Comparison of ENCODE assay signal across 29 mouse cellular contexts in genomic region chr10:74415949-74416348, GRCm38 (mm10).
DNase-seq lines count a peak whose midpoint lies in the region; ATAC-seq and TF ChIP-seq lines count a peak whose summit lies in the region.
"Had no signal": no experiment of that assay in that cellular context is flagged by ENCODE, and none has a peak within 500 bp of the region (broad histone marks: within the 10 kb centered on the region; RNA-seq: fewer than 3 reads in every experiment).

No protein-coding gene starts in this region.

- H3K4me2 ChIP-seq in neural tube, embryonic 13.5 days = peak overlapping the region; percentile 33
- H3K4me2 ChIP-seq: embryonic facial prominence, embryonic 12.5 days; embryonic facial prominence, embryonic 15.5 days; forebrain, embryonic 12.5 days; forebrain, embryonic 15.5 days; heart, embryonic 13.5 days; hindbrain, embryonic 14.5 days had no signal

- H3K36me3 ChIP-seq in neural tube, embryonic 13.5 days = no peaks in the 10 kb centered on the region
- H3K36me3 ChIP-seq in midbrain, embryonic 10.5 days = no peaks in the 10 kb centered on the region
- H3K36me3 ChIP-seq: embryonic facial prominence, embryonic 12.5 days; embryonic facial prominence, embryonic 15.5 days; forebrain, embryonic 12.5 days; forebrain, embryonic 15.5 days; G1E; heart, embryonic 10.5 days; heart, embryonic 13.5 days had no signal

- peak overlapping the region; percentile 36; the same call in 1 of the 2 replicates for H3K27ac ChIP-seq in left cerebral cortex, adult 2 months
- H3K27ac ChIP-seq in neural tube, embryonic 13.5 days (replicated peaks) = peak overlapping the region; percentile 61
- H3K27ac ChIP-seq in midbrain, embryonic 10.5 days (replicated peaks) = no peak overlapping the region
- H3K27ac ChIP-seq: embryonic facial prominence, embryonic 12.5 days; embryonic facial prominence, embryonic 15.5 days; forebrain, embryonic 12.5 days; forebrain, embryonic 15.5 days; heart, adult 2 months; heart, embryonic 10.5 days; heart, embryonic 13.5 days; hindbrain, embryonic 14.5 days had no signal

- H3K27me3 ChIP-seq in neural tube, embryonic 13.5 days = no peaks in the 10 kb centered on the region
- H3K27me3 ChIP-seq in midbrain, embryonic 10.5 days (ENCODE audit: low read depth, poor library complexity, severe bottlenecking) = no peaks in the 10 kb centered on the region
- H3K27me3 ChIP-seq: CH12.LX; embryonic facial prominence, embryonic 12.5 days; embryonic facial prominence, embryonic 15.5 days; forebrain, embryonic 12.5 days; forebrain, embryonic 15.5 days; heart, embryonic 13.5 days; Patski had no signal

- no peak for TF ChIP-seq CTCF in left cerebral cortex, adult 2 months (IDR thresholded peaks at IDR 0.05)

- H3K9me3 ChIP-seq in neural tube, embryonic 13.5 days = no peaks in the 10 kb centered on the region
- no peaks in the 10 kb centered on the region for H3K9me3 ChIP-seq in midbrain, embryonic 10.5 days (replicated peaks)
- H3K9me3 ChIP-seq: embryonic facial prominence, embryonic 12.5 days; embryonic facial prominence, embryonic 15.5 days; forebrain, embryonic 12.5 days; forebrain, embryonic 15.5 days; heart, embryonic 10.5 days; heart, embryonic 13.5 days had no signal

- peak overlapping the region; percentile 9; the same call in 1 of the 2 replicates for H3K9ac ChIP-seq in neural tube, embryonic 13.5 days
- H3K9ac ChIP-seq: embryonic facial prominence, embryonic 12.5 days; embryonic facial prominence, embryonic 15.5 days; forebrain, embryonic 12.5 days; forebrain, embryonic 15.5 days; heart, embryonic 13.5 days; hindbrain, embryonic 14.5 days had no signal

- 41% methylated on average over 10 of the region's 10 CpGs for WGBS in neural tube, embryonic 13.5 days
- 90% methylated on average over 10 of the region's 10 CpGs for WGBS in midbrain, embryonic 10.5 days

- peak; percentile 46 for DNase-seq in heart, adult 11 months
- no peak for DNase-seq in heart, postnatal 36 days
- no peak for DNase-seq in left cerebral cortex, adult 2 months (ENCODE audit: extremely low spot score in 1 of 2, low spot score in 2 of 2)
- no peak for DNase-seq in left cerebral cortex, adult 9 months (ENCODE audit: low spot score in 2 of 2)
- DNase-seq in midbrain, embryonic 10.5 days (ENCODE audit: low spot score) = no peak
- DNase-seq in cerebellum, postnatal 25 days = no peak
- DNase-seq: adrenal gland, postnatal 10 days; adrenal gland, postnatal 36 days; B cell, adult 2 months; cerebellum, adult 11 months; cerebellum, adult 2 months; cerebellum, adult 9-11 months; cerebellum, postnatal 36 days; gastrocnemius, postnatal 25 days; heart, adult 2 months; heart, postnatal 14 days had no signal

- intact Hi-C loops in heart, postnatal 36 days (cut with DNase I) = no loop called here
- intact Hi-C loops in left cerebral cortex, adult 2 months (cut with DNase I) = no loop called here

- H3K4me1 ChIP-seq in neural tube, embryonic 13.5 days (replicated peaks) = no peaks in the 10 kb centered on the region; the same call in 1 of the 2 replicates
- no peaks in the 10 kb centered on the region for H3K4me1 ChIP-seq in midbrain, embryonic 10.5 days
- H3K4me1 ChIP-seq: embryonic facial prominence, embryonic 15.5 days; forebrain, embryonic 12.5 days; forebrain, embryonic 15.5 days; heart, embryonic 10.5 days; heart, embryonic 13.5 days had no signal

- peak; percentile 81 for ATAC-seq in neural tube, embryonic 13.5 days (ENCODE audit: low read depth)
- ATAC-seq: forebrain, embryonic 15.5 days; intestine, embryonic 16.5 days; Patski had no signal

- H3K4me3 ChIP-seq in left cerebral cortex, adult 2 months = no peak overlapping the region
- H3K4me3 ChIP-seq in neural tube, embryonic 13.5 days = no peak overlapping the region
- H3K4me3 ChIP-seq in midbrain, embryonic 10.5 days = no peak overlapping the region
- H3K4me3 ChIP-seq: embryonic facial prominence, embryonic 12.5 days; embryonic facial prominence, embryonic 15.5 days; erythroblast, embryonic 14.5 days; forebrain, embryonic 12.5 days; forebrain, embryonic 15.5 days; heart, adult 2 months; heart, embryonic 10.5 days; heart, embryonic 13.5 days had no signal
